Mouse (Mus musculus): ENCODE data around the gene Donson.

Donson gene

DNA sequence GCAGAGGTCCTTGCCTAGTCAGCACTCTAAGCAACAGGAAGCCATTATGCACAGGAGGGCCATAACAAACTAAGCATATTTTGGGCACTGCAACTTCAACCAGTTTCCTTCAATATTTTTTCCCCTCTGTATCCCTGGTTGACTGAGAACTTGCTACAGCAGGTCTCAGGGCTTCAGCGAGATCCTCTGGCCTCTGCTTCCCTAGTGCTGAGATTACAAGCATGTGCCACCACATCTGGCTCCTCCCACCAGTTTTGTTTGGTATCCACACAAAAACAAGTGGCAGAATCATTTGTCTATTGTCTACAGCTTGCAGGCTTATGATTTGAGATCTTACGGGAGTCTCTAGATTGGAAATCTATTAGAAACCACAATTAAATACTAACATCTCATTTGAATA, 43.7 kb downstream of the Donson start:
- peak; percentile 31 for DNase-seq (ENCODE audit: low read depth, low spot score)

DNA sequence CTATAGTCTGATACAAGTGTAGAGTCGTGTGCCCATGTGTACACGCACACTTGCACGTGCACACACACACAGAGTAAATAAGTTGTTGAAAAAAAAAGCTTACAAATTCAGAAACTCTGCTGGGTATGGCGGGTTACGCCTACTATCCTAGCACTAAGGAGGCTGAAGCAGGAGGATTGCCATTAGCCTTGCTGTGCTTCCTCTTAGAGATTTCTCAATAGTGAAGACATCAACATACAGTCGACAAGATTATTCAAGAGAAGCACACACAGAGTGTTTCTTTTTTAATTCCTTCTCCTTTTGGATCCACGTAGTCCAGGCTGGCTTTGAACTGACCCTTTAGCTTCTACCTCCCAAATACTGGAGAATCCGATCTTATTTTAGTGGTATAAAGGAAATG, 48.4 kb downstream of the Donson start:
- DNase-seq (ENCODE audit: low read depth, low spot score), result no peak

DNA sequence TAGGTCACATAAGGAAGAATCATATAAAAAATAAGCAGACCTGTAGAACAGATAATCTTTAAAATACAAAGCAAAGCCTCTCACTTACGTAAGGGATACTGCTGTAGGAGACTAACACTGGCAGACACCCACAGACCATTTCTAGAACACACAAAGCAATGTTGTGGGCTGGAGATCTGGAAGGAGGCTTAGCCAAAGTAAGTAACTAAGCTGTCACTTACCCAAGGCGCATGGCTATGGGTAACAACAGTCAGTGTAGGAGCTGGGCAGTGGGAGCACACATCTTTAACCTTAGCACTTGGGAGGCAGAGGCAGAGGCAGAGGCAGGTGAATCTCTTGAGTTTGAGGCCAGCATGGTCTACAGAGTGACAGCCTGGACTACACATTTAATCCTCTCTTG, 48.9 kb downstream of the Donson start:
- no peak for DNase-seq (ENCODE audit: low read depth, low spot score)

DNA sequence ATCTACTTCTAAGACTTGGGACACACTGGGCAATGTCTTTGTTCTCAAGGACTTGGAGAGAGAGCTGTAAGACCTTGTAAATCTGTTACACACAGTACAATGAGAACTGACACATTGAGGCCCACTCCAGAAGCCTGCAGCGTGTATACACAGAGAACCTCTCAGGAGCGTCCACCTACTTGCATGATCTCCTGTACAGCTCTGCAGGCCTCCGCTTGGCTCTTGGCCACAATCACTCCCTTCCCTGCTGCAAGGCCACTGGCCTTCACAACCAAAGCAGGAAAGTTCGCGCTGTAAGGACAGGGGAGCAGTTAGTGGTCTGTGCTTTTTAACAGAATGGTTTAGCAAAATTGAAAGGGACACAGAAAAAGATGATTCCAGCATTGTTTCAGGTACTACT, 49.4 kb downstream of the Donson start:
- no peak for DNase-seq (ENCODE audit: low read depth, low spot score)

DNA sequence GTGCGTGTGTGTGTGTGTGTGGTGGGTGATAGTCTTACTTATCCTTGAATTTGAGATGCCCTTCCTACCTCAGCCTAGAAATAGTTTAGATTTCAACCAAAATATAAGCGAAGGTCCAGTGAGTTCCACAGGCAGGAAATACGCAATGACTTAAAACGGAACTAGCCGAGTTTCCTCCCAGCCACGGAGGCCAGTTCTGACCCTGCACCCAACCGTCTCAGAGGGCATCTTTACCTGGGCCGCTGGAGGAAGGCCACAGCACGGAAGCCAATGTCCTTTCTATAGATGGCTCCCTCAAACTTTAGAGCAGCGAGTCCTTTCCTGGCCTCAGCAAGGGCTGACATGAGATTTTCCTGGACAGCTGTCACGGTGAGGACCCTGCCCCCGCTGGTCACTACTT, 54.9 kb downstream of the Donson start:
- no peak for DNase-seq (ENCODE audit: low read depth, low spot score)

DNA sequence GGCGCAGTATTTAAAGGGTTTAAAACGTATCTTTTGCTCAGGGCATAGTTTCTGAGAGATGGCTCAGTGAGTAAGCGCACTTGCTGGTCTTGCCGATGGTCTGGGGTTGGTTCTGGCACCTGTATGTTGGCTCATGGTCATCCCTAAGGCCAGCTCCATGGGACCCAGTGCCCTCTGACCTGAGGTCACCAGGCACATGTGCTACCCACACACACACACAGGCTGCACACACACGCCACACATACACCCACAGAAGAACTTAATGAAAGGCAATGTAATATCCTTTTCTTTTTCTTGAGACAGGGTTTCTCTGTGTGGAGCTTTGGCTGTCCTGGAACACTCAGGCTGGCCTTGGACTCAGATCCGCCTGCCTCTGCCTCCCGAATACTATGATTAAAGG, 55.6 kb downstream of the Donson start:
- DNase-seq (ENCODE audit: low read depth, low spot score), result no peak

DNA sequence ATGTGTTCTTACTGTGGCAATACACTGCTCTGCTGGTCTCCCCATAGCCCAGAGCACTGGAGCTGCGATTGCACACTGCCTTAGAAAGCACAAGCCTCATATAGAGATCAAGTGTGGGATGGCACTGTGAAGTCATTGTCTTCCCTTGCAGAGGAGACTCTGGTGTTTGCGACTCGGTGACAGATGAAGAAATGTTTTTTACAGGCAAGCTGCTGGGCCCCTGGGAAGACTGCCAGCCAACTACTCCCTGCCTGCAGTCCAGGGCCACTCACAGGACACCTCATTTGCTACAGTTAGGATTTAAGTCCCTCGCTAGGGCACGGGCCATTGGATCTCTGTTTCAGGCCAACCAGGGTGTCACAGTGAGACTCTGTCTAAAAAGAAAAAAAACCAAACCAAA, 56.1 kb downstream of the Donson start:
- no peak for DNase-seq (ENCODE audit: low read depth, low spot score)

DNA sequence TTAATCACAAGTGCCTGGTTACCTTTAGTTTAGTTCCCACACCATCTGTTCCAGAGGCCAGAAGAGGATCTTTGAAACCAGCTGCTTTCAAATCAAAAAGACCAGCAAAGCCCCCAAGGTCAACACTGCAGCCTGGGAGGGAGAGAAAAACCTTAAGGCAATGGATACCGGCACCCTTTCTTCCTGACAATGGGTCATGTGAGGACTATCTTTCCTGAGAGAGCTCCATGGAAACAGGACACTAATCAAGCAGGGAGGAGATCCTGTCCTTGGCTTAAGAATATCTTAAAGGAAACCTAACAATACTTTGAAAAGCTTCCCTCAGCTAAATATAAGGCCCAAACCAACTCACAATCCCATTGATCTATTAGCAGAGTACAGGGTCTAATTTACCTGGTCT, 58.0 kb downstream of the Donson start:
- no peak for DNase-seq (ENCODE audit: low read depth, low spot score)

DNA sequence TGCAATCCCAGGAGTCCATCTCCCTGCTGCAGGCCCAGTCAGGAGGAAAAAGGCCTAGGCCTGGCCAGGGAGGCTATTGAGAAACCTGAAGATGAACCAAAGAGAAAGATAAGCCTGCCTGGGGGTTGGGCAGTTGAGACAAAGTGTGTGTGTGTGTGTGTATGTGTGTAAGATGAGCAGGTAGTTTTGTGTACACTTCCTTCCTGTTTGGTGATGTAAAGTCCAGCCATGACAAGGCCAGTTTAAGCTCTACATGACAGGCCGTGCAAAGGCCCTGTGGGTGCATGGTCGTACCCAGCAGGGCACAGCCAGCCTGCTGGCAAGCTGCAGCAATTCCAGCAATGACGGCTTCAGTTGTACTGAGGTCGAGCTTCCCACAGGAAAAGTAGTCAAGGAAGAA, 58.8 kb downstream of the Donson start:
- no peak for DNase-seq (ENCODE audit: low read depth, low spot score)

DNA sequence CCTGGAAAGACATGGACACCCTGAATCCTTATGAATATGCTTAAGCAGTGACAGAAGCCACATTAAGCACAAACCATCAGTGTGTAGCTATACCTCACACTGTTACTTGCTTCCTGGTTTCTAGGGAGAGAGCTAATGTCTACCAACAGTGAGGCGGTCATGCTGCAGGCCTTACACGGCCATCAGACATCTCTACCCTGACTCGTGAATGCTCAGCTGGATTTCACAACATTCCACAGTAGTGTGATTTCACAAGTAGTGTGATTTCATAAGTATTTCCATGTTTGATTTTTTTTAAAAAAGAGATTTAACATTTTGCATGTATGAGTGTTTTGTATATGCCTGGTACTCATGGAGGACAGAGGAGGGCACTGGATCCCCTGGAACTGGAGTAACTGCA, 59.9 kb downstream of the Donson start:
- DNase-seq (ENCODE audit: low read depth, low spot score), result no peak

DNA sequence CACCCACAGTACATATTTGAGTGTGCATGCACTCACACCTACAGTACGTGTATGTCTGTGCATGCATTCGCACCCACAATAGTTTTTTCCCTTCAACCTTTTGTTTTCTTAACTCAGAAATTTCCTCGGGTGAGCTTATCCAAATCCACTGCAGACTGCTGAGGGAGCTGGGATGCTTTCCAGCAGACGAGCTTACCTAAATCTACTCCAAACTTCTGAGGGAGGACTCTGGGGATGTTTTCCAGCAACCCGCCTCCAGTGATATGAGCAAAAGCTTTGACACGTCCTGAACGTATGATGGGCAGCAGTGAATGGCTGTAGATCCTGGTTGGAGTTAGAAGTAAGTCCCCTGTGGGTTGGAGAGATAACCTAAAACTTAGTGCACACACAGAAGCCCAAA, 60.7 kb downstream of the Donson start:
- no peak for DNase-seq (ENCODE audit: low read depth, low spot score)
